Mouse (Mus musculus) midbrain, postnatal 0 days (tissue): ENCODE data around the gene Kcnab3. TPM values are rescaled to one million over a fixed set of nuclear protein-coding genes. Genes with fewer than 3 reads are reported as not detected.

Source experiments
- ATAC-seq: fragments of 200-750 bp; cut with Nextera tagmentation; 2 replicates; pipeline ENCODE4 v1.8.0; 2017; ENCODE audit warnings: moderate number of reproducible peaks, mild to moderate bottlenecking, moderate TSS enrichment, moderate library complexity; ENCODE audit not compliant: low FRiP score
- DNase-seq: peaks from one replicate; pipeline ENCODE4 v3.0.0-alpha.2; 2015; ENCODE audit warnings: low spot score
- H3K27ac ChIP-seq: fragments of 300-500 bp; sonication (generic); 2 replicates; pipeline ENCODE4 v1.5.1; 2014; ENCODE audit warnings: low read depth, mild to moderate bottlenecking, low read length, mixed read lengths
- H3K27me3 ChIP-seq: fragments of 300-500 bp; sonication (generic); 2 replicates; pipeline ENCODE4 v1.6.1; 2014; ENCODE audit warnings: low read length, control low read depth, mixed read lengths; ENCODE audit not compliant: insufficient read depth
- H3K36me3 ChIP-seq: fragments of 300-500 bp; sonication (generic); 2 replicates; pipeline ENCODE4 v1.6.1; 2014; ENCODE audit warnings: low read length, control low read depth, mixed read lengths; ENCODE audit not compliant: insufficient read depth
- H3K4me1 ChIP-seq: fragments of 300-500 bp; sonication (generic); 2 replicates; pipeline ENCODE4 v1.6.1; 2014; ENCODE audit warnings: mild to moderate bottlenecking, control low read depth, antibody characterized with exemption, low read length, mixed read lengths; ENCODE audit not compliant: insufficient read depth
- H3K4me2 ChIP-seq: fragments of 300-500 bp; sonication (generic); 2 replicates; pipeline ENCODE4 v1.6.1; 2014; ENCODE audit warnings: low read depth, mild to moderate bottlenecking, low read length, mixed read lengths; ENCODE audit not compliant: poor library complexity, severe bottlenecking
- H3K4me3 ChIP-seq: fragments of 300-500 bp; sonication (generic); 2 replicates; pipeline ENCODE4 v1.5.1; 2014; ENCODE audit warnings: low read depth, mild to moderate bottlenecking, low read length, moderate library complexity
- H3K9ac ChIP-seq: fragments of 300-500 bp; sonication (generic); replicated peaks from 2 replicates; pipeline ENCODE4 v1.6.1; 2014; ENCODE audit warnings: mild to moderate bottlenecking, low read length, moderate library complexity, mixed read lengths; ENCODE audit not compliant: poor library complexity, severe bottlenecking
- H3K9me3 ChIP-seq: fragments of 300-500 bp; sonication (generic); 2 replicates; pipeline ENCODE4 v1.6.1; 2016; ENCODE audit warnings: low read length, control low read depth
- CTCF ChIP-seq: IDR thresholded peaks from 2 replicates; pipeline ENCODE4 v1.5.1; 2016; ENCODE audit warnings: antibody characterized with exemption, mild to moderate bottlenecking
- WGBS: fragments of 180-500 bp; shearing (Covaris S2); extraction: QIAGEN DNeasy Blood & Tissue Kit; methylation state at CpG from one replicate; pipeline ENCODE4 v1.1.7; 2014; 5-methylcytosine and 5-hydroxymethylcytosine counted together
- polyA plus RNA-seq: library from polyadenylated mRNA; unstranded; fragments of >200 nt; fragmentation: Nextera tagmentation; extraction: Ambion mirVana; gene quantifications from 2 replicates; pipeline ENCODE4 v1.2.1, GENCODE M21; 2015
- total RNA-seq: library from RNA; depleted of rRNA; stranded (reverse); fragments of >200 nt; gene quantifications from 2 replicates; pipeline ENCODE4 v1.2.3, GENCODE M21; 2014

The Kcnab3 gene
- total and polyA plus RNA-seq, 2 experiments from 2014 or later, result 3.2 to 5.4 TPM

DNA sequence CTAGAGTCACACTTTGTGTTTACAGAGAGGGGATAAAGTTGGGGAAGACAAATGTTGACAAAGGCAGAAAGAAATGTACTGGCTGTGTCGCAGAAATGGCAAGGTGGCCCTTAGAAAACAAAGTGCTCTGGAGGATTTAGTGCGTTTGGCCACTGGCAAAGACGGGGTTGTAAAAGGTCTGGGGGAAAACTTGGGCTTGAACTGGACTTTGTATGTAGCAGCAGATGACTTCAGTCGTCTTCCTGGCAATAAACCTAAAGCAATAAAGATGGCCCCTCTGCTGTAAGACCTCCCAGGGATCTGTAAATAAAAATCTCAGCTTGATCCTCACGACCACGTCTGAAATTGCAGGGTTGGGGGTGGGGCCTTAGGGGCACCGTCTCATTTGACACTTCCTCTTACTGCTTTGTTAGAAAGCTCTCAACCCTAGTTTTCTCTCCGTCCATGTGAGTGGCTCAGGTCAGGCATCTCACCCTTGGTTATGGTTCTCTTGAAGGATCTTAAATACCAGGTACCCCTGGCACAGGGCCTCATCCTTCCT is 6.7 kb downstream of the Kcnab3 start:
- Histone ChIP-seq H3K27ac (peak overlapping the region; percentile 86), H3K36me3 (no peaks in the 10 kb centered on the region), H3K4me3 (peak overlapping the region; percentile 41), H3K9ac (peak overlapping the region; percentile 64), H3K27me3 (0 out of 2 replicates have a peak, but pooled peaks cover 2% of the 10 kb centered on the region), H3K4me1 (peaks cover 8% of the 10 kb centered on the region; the same call in 1 of the 2 replicates), H3K4me2 (peak overlapping the region; percentile 57), H3K9me3 (no peaks in the 10 kb centered on the region)
- WGBS, result 42% methylated on average over 8 of the region's 8 CpGs
- no peak for TF ChIP-seq CTCF
- ATAC-seq (no peak), DNase-seq (no peak)

DNA sequence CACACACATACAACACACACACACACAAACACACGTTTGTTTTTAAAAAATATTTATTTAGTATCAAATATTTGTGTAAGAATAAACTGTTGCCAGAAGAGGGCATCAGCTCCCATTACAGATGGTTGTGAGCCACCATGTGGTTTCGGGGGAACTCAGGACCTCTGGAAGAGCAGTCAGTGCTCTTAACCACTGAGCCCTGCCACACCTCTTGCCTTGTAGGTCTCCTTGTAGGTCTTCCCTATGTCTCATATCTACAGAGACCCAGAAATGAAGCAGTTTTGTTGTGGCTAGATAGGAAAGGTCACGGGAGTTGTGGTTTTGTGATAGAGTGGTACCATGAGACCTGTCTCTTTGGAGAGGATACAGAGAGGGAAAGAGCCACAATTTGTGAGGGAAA is 7.9 kb downstream of the Kcnab3 start:
- H3K4me1 ChIP-seq, result peaks cover 8% of the 10 kb centered on the region; the same call in 1 of the 2 replicates
- WGBS, result 63% methylated on average over 3 of the region's 3 CpGs
- H3K27ac ChIP-seq, result no peak overlapping the region
- DNase-seq, result no peak
- no peak overlapping the region for H3K4me3 ChIP-seq
- no peak overlapping the region for H3K4me2 ChIP-seq
- no peak for ATAC-seq
- no peaks in the 10 kb centered on the region for H3K36me3 ChIP-seq
- H3K27me3 ChIP-seq, result no peaks in the 10 kb centered on the region
- H3K9ac ChIP-seq, result no peak overlapping the region
- TF ChIP-seq CTCF, result peak; percentile 56
- no peaks in the 10 kb centered on the region for H3K9me3 ChIP-seq

DNA sequence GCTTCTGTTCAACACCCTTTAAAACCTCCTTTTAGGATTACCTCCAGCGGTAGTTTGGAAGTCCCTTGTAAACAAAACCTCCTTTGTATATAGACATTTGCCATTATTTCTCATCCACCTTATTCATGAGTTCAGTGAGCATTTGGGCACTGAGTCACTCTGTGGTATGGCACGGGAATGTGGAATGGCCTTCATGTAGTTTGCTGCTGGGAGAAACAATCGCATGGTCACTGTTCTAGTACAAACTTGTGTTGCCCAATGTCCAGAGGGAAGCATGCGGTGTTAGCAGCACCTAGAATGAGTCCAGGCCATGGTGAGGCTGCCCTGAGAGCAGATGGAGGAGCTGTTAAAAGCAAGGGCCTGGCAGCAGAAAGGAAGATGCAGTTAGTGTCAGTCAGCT is 8.7 kb downstream of the Kcnab3 start:
- H3K4me3 ChIP-seq, result no peak overlapping the region
- H3K9ac ChIP-seq, result no peak overlapping the region
- peaks cover 8% of the 10 kb centered on the region; the same call in 1 of the 2 replicates for H3K4me1 ChIP-seq
- no peak overlapping the region for H3K27ac ChIP-seq
- H3K36me3 ChIP-seq, result no peaks in the 10 kb centered on the region
- no peak overlapping the region for H3K4me2 ChIP-seq
- no peak for TF ChIP-seq CTCF
- no peaks in the 10 kb centered on the region for H3K9me3 ChIP-seq
- no peak for ATAC-seq
- no peak for DNase-seq
- 77% methylated on average over 4 of the region's 4 CpGs for WGBS
- no peaks in the 10 kb centered on the region for H3K27me3 ChIP-seq

DNA sequence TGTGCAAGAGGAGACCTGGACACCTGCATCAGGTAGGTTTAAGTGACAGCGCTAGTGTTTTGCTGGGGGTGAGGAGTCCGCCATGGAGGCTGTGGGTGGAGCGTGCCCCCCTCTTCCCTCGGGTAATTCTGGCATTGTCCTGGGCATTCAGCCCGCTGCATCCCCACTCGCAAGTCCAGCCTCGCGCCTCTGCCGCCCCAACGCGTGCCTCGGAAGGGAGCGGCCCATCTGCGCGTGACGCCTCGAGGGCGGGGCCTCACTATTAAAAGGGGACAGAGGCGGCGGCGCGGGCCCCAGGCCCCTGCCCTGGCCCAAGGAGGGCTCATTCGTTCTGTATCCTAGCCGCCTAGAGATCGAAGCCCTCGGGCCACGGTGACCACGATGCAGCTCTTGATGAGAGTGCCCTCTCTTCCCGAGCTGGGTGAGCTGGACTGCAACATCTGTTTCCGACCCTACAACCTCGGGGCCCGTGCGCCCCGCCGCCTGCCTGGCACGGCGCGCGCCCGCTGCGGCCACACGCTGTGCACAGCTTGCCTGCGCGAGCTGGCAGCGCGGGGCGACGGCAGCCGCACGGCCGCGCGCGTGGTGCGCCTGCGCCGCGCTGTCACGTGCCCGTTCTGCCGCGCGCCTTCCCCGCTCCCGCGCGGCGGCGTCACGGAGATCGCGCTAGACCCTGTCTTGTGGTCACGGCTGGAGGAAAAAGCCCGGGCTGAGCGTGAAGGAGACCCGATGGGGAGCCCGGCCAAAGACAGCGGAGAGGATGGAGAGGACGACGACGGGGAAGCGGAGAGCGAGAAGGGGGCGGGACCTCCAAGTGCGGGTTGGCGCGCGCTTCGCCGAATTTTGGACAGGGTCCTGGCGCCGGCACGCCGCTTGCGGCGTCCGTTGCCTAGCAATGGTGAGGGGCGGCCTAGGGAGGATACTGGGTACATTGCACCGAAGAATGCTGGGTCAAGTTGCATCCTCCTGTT is 14.4 kb downstream of the Kcnab3 start, which contains the start of gene Rnf227:
Gene Rnf227, plus strand, starts transcription at position 301 of the 971 bp plus-strand sequence.
- TF ChIP-seq CTCF, result no peak
- DNase-seq (peak; percentile 89), ATAC-seq (peak; percentile 85)
- Histone ChIP-seq H3K4me3 (peak within 1 kb of the TSS; percentile 64), H3K9me3 (no peaks in the 10 kb centered on the region), H3K9ac (peak within 1 kb of the TSS; percentile 79), H3K4me2 (peak within 1 kb of the TSS; percentile 79), H3K27ac (peak within 1 kb of the TSS; percentile 94), H3K27me3 (no peaks in the 10 kb centered on the region), H3K4me1 (no peaks in the 10 kb centered on the region; the same call in 1 of the 2 replicates), H3K36me3 (peaks cover 23% of the 10 kb centered on the region)
- 2% methylated on average over 93 of the region's 99 CpGs for WGBS

DNA sequence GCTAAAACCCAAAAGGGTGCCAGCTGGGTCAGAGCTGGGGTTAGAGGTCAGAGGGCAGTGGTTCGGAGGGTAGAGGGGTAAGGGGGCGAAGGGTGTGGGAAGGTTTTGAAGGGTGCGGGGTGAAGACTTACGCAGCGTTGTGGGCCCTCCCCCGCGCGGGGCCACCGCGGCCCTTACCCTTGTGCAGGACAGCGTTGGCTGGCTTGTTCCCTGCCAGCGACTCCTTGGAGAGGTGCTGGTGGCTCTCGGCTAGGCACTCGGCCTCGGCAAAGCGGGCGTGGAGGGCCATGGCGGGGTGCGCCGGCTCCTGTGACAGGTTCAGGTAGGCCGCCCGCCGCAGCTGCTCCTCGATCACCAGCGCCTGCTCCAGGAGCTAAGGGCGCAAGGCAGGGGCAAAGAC is 20.4 kb downstream of the Kcnab3 start:
- no peak for TF ChIP-seq CTCF
- Histone ChIP-seq H3K4me3 (no peak overlapping the region), H3K36me3 (peaks cover 81% of the 10 kb centered on the region), H3K9me3 (no peaks in the 10 kb centered on the region), H3K27ac (no peak overlapping the region), H3K4me2 (no peak overlapping the region), H3K4me1 (no peaks in the 10 kb centered on the region), H3K9ac (no peak overlapping the region), H3K27me3 (no peaks in the 10 kb centered on the region)
- DNase-seq (no peak), ATAC-seq (no peak)
- WGBS, result 86% methylated on average over 24 of the region's 26 CpGs

DNA sequence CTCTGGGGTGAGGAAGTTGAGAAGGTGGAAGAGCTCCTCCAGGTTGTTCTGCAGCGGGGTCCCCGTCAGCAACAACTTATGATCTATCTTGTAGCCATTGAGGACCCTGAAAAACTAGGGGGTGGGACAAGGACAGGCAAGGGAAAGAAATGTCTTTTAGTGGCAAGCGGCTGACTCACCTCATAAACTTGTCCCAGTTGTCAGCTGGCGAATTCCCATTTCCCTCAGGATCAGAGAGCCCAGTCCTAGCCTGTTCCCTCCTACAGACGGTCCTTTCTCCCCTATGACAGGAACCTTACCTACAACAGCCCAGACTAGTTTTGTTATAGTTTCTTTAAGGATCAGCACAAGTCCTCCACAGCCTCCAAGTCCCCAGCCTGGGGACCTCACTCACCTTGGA is 30.5 kb downstream of the Kcnab3 start:
- WGBS, result 93% methylated on average over 5 of the region's 5 CpGs

More for the DNA sequence above, 30.5 kb downstream of the Kcnab3 start:
- Histone ChIP-seq H3K9me3 (no peaks in the 10 kb centered on the region), H3K27ac (no peak overlapping the region), H3K27me3 (no peaks in the 10 kb centered on the region), H3K4me2 (no peak overlapping the region), H3K4me1 (no peaks in the 10 kb centered on the region), H3K36me3 (peaks cover 95% of the 10 kb centered on the region), H3K9ac (no peak overlapping the region), H3K4me3 (no peak overlapping the region)
- no peak for TF ChIP-seq CTCF
- DNase-seq (no peak), ATAC-seq (no peak)
